Mouse (Mus musculus) forebrain, embryonic 11.5 days (tissue): ENCODE data around the gene Ptges2. TPM values are rescaled to one million over a fixed set of nuclear protein-coding genes. Genes with fewer than 3 reads are reported as not detected.

Source experiments
- ATAC-seq: fragments of 200-750 bp; cut with Nextera tagmentation; replicated peaks from 2 replicates; pipeline ENCODE4 v1.8.0; 2017; ENCODE audit warnings: moderate TSS enrichment; ENCODE audit not compliant: low FRiP score
- DNase-seq: peaks from one replicate; pipeline ENCODE4 v3.0.0-alpha.2; 2017; ENCODE audit warnings: low spot score
- H3K27ac ChIP-seq: fragments of 300-500 bp; sonication (generic); 2 replicates; pipeline ENCODE4 v1.5.1; 2014; ENCODE audit warnings: low read depth, low read length
- H3K27me3 ChIP-seq: fragments of 300-500 bp; sonication (generic); 2 replicates; pipeline ENCODE4 v1.6.1; 2014; ENCODE audit warnings: mild to moderate bottlenecking, low read length, mixed read lengths; ENCODE audit not compliant: control insufficient read depth, insufficient read depth
- H3K36me3 ChIP-seq: fragments of 300-500 bp; sonication (generic); 2 replicates; pipeline ENCODE4 v1.6.1; 2014; ENCODE audit warnings: mild to moderate bottlenecking, low read length, moderate library complexity, mixed read lengths; ENCODE audit not compliant: control insufficient read depth, insufficient read depth
- H3K4me1 ChIP-seq: fragments of 300-500 bp; sonication (generic); replicated peaks from 2 replicates; pipeline ENCODE4 v1.6.1; 2014; ENCODE audit warnings: low read length, mixed read lengths; ENCODE audit not compliant: control insufficient read depth, insufficient read depth
- H3K4me2 ChIP-seq: fragments of 300-500 bp; sonication (generic); 2 replicates; pipeline ENCODE4 v1.6.1; 2014; ENCODE audit warnings: low read depth, mild to moderate bottlenecking, low read length, moderate library complexity, mixed read lengths; ENCODE audit not compliant: severe bottlenecking
- H3K4me3 ChIP-seq: fragments of 300-500 bp; sonication (generic); 2 replicates; pipeline ENCODE4 v1.5.1; 2014; ENCODE audit warnings: low read depth, low read length
- H3K9ac ChIP-seq: fragments of 300-500 bp; sonication (generic); 2 replicates; pipeline ENCODE4 v1.6.1; 2014; ENCODE audit warnings: low read length
- H3K9me3 ChIP-seq: fragments of 300-500 bp; sonication (generic); 2 replicates; pipeline ENCODE4 v1.6.1; 2016; ENCODE audit warnings: low read length, mixed read lengths; ENCODE audit not compliant: control insufficient read depth
- WGBS: fragments of 180-500 bp; shearing (Covaris S2); extraction: QIAGEN DNeasy Blood & Tissue Kit; methylation state at CpG from one replicate; pipeline ENCODE4 v1.1.7; 2014; 5-methylcytosine and 5-hydroxymethylcytosine counted together
- polyA plus RNA-seq: library from polyadenylated mRNA; unstranded; fragments of >200 nt; fragmentation: Nextera tagmentation; extraction: Ambion mirVana; gene quantifications from 2 replicates; pipeline ENCODE4 v1.2.1, GENCODE M21; 2014

Ptges2 gene
- polyA plus RNA-seq, 1 experiment from 2014 or later = 28.0 TPM

DNA sequence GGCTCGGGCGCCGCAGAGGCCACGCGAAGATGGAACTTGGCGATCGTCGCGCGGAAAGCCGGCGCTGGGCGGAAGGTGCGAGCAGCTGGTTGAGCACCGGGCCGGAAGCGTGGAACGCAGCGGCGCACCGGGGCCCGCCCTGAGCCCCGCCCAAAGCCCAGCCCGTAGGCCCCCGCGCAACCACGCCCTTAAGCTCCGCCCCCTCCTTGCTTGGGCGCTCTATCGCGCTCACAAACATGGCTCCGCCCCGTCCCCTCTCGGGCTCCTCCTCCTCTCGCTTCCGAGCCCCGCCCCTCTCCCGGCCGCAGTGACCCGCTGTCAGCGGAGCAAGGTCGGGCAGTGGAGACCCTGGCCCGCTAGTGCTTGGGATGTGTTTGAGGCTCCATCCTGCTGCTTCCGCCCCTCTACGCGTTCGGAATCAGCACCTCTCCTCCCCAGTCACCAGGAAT is 13.9 kb upstream of the Ptges2 start, which contains the start of gene 1110008P14Rik:
Gene 1110008P14Rik (minus strand): TSS at position 164 of the 449 bp plus-strand sequence.
- under 1% methylated on average over 46 of the region's 47 CpGs for WGBS
- Histone ChIP-seq H3K27ac (no peak within 1 kb of the TSS), H3K4me1 (peaks cover 6% of the 10 kb centered on the region), H3K9me3 (no peaks in the 10 kb centered on the region), H3K27me3 (no peaks in the 10 kb centered on the region), H3K9ac (peak within 1 kb of the TSS; percentile 39), H3K4me2 (peak within 1 kb of the TSS; percentile 76), H3K4me3 (peak within 1 kb of the TSS; percentile 61), H3K36me3 (peaks cover 3% of the 10 kb centered on the region; the same call in 1 of the 2 replicates)
- DNase-seq = peak; percentile 96
- ATAC-seq = peak; percentile 88

DNA sequence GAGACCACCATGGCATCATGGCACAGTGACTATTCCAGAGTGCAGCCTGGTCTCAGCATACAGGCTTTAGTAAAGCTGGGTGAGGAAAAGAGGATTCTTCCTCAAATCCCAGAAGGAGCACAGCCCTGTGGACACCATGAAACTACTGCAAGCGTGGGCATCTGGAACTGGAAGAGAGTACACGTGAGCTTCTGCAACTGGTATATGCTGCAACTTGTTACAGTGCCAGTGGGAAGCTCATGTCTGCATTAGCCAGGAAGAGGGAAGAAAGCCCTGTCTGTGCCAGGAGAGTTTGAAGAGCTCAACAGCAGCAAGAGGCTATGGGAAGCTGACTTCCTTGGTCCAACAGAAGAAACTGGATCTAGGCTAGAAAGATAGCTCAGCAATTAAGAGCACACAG is 13.0 kb upstream of the Ptges2 start:
- no peak for DNase-seq
- no peak overlapping the region for H3K4me2 ChIP-seq
- WGBS = 86% methylated on average over 2 of the region's 2 CpGs
- H3K27me3 ChIP-seq = no peaks in the 10 kb centered on the region
- peaks cover 6% of the 10 kb centered on the region for H3K4me1 ChIP-seq
- no peak overlapping the region for H3K27ac ChIP-seq
- no peak for ATAC-seq
- no peak overlapping the region for H3K9ac ChIP-seq
- no peaks in the 10 kb centered on the region for H3K9me3 ChIP-seq
- H3K4me3 ChIP-seq = no peak overlapping the region
- peaks cover 3% of the 10 kb centered on the region; the same call in 1 of the 2 replicates for H3K36me3 ChIP-seq

GRCm38 (mm10) chr2:32387706-32388490 is 7.8 kb upstream of the Ptges2 start, which contains the start of gene Lcn2:
Lcn2 (minus strand) TSS chr2:32388252.
- Histone ChIP-seq H3K4me1 (no peaks in the 10 kb centered on the region), H3K36me3 (no peaks in the 10 kb centered on the region), H3K9ac (no peak within 1 kb of the TSS; the same call in 1 of the 2 replicates), H3K4me3 (no peak within 1 kb of the TSS), H3K4me2 (no peak within 1 kb of the TSS), H3K9me3 (no peaks in the 10 kb centered on the region), H3K27me3 (no peaks in the 10 kb centered on the region), H3K27ac (no peak within 1 kb of the TSS)
- 61% methylated on average over 5 of the region's 5 CpGs for WGBS
- ATAC-seq (no peak), DNase-seq (no peak)

GRCm38 (mm10) chr2:32389157-32389556 is 6.5 kb upstream of the Ptges2 start:
- H3K27ac ChIP-seq = no peak overlapping the region
- no peak for DNase-seq
- 66% methylated on average over 2 of the region's 2 CpGs for WGBS

DNA sequence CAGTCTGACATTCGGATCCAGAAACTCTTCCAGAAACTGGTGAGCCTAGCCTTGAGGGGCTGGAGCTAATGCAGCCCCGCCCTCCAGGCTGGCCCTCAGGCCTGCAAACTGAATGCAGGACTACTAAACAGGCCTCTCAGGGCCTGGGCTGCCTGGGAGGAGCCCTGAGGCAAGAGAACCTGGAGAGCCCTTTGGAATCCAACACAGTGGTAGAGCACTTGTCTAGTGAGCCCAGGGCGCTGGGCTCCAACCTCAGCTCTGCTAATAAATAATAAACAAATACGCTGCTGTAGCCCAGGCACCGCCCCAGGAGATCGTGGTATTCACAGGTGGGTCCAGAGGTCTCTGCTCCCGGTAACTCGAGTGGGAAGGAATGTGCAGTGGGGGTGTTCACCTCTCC is 4.8 kb upstream of the Ptges2 start:
- WGBS = 69% methylated on average over 8 of the region's 8 CpGs
- no peaks in the 10 kb centered on the region for H3K27me3 ChIP-seq
- H3K4me3 ChIP-seq = no peak overlapping the region
- no peak overlapping the region for H3K9ac ChIP-seq
- DNase-seq (no peak), ATAC-seq (no peak)
- no peak overlapping the region for H3K27ac ChIP-seq
- no peaks in the 10 kb centered on the region for H3K4me1 ChIP-seq
- no peak overlapping the region for H3K4me2 ChIP-seq
- no peaks in the 10 kb centered on the region for H3K9me3 ChIP-seq
- H3K36me3 ChIP-seq = no peaks in the 10 kb centered on the region

More at GRCm38 (mm10) chr2:32389157-32389556, 6.5 kb upstream of the Ptges2 start:
- Histone ChIP-seq H3K9me3 (no peaks in the 10 kb centered on the region), H3K27me3 (no peaks in the 10 kb centered on the region), H3K9ac (no peak overlapping the region), H3K4me1 (no peaks in the 10 kb centered on the region), H3K4me3 (no peak overlapping the region), H3K4me2 (no peak overlapping the region), H3K36me3 (no peaks in the 10 kb centered on the region)
- no peak for ATAC-seq

GRCm38 (mm10) chr2:32392063-32392462 is 3.6 kb upstream of the Ptges2 start:
- Histone ChIP-seq H3K4me2 (no peak overlapping the region), H3K9ac (no peak overlapping the region), H3K27me3 (no peaks in the 10 kb centered on the region), H3K36me3 (no peaks in the 10 kb centered on the region), H3K4me1 (peaks cover 3% of the 10 kb centered on the region; the same call in 1 of the 2 replicates), H3K9me3 (no peaks in the 10 kb centered on the region), H3K27ac (no peak overlapping the region), H3K4me3 (no peak overlapping the region)
- WGBS = 89% methylated on average over 5 of the region's 5 CpGs
- ATAC-seq (no peak), DNase-seq (no peak)

GRCm38 (mm10) chr2:32394973-32395372 is 723 bp upstream of the Ptges2 start:
- Histone ChIP-seq H3K36me3 (no peaks in the 10 kb centered on the region; the same call in 1 of the 2 replicates), H3K9ac (peak overlapping the region; percentile 76), H3K27ac (peak overlapping the region; percentile 75; the same call in 1 of the 2 replicates), H3K4me2 (peak overlapping the region; percentile 83), H3K4me3 (peak overlapping the region; percentile 80), H3K9me3 (no peaks in the 10 kb centered on the region), H3K27me3 (no peaks in the 10 kb centered on the region), H3K4me1 (peaks cover 3% of the 10 kb centered on the region; the same call in 1 of the 2 replicates)
- DNase-seq (peak; percentile 65), ATAC-seq (0 out of 2 replicates have a peak, but pooled peaks have one; percentile 6)
- WGBS = 7% methylated on average over 8 of the region's 8 CpGs

GRCm38 (mm10) chr2:32395946-32396621 is 388 bp downstream of the Ptges2 start:
- ATAC-seq (peak; percentile 94), DNase-seq (peak; percentile 91)
- H3K4me2 ChIP-seq = peak overlapping the region; percentile 83
- no peaks in the 10 kb centered on the region; the same call in 1 of the 2 replicates for H3K36me3 ChIP-seq
- peak overlapping the region; percentile 76 for H3K9ac ChIP-seq
- peaks cover 3% of the 10 kb centered on the region; the same call in 1 of the 2 replicates for H3K4me1 ChIP-seq
- 1% methylated on average over 58 of the region's 59 CpGs for WGBS
- peak overlapping the region; percentile 75 for H3K27ac ChIP-seq
- no peaks in the 10 kb centered on the region for H3K27me3 ChIP-seq
- H3K9me3 ChIP-seq = no peaks in the 10 kb centered on the region
- H3K4me3 ChIP-seq = peak overlapping the region; percentile 80
